Mouse (Mus musculus) kidney, postnatal 0 days (tissue): ENCODE results near the gene Fndc3b. TPM values are rescaled to one million over a fixed set of nuclear protein-coding genes. Genes with fewer than 3 reads are reported as not detected.

ENCODE experiments used
- ATAC-seq: fragments of 200-750 bp; cut with Nextera tagmentation; replicated peaks from 2 replicates; pipeline ENCODE4 v1.8.0; 2017; ENCODE audit warnings: low read depth, moderate number of reproducible peaks, moderate TSS enrichment, moderate library complexity; ENCODE audit not compliant: low FRiP score
- DNase-seq: peaks from one replicate; pipeline ENCODE4 v3.0.0-alpha.2; 2016; ENCODE audit warnings: low spot score
- H3K27ac ChIP-seq: fragments of 300-500 bp; sonication (generic); 2 replicates; pipeline ENCODE4 v1.5.1; 2014; ENCODE audit warnings: mild to moderate bottlenecking
- H3K27me3 ChIP-seq: fragments of 300-500 bp; sonication (generic); 2 replicates; pipeline ENCODE4 v1.6.1; 2014; ENCODE audit warnings: low read length, mixed read lengths; ENCODE audit not compliant: insufficient read depth
- H3K36me3 ChIP-seq: fragments of 300-500 bp; sonication (generic); 2 replicates; pipeline ENCODE4 v1.6.1; 2014; ENCODE audit warnings: low read length, mixed read lengths; ENCODE audit not compliant: insufficient read depth
- H3K4me1 ChIP-seq: fragments of 300-500 bp; sonication (generic); replicated peaks from 2 replicates; pipeline ENCODE4 v1.6.1; 2014; ENCODE audit warnings: antibody characterized with exemption, low read length, mixed read lengths; ENCODE audit not compliant: insufficient read depth
- H3K4me2 ChIP-seq: fragments of 300-500 bp; sonication (generic); 2 replicates; pipeline ENCODE4 v1.6.1; 2014; ENCODE audit warnings: mild to moderate bottlenecking, low read length, moderate library complexity, mixed read lengths
- H3K4me3 ChIP-seq: fragments of 300-500 bp; sonication (generic); replicated peaks from 2 replicates; pipeline ENCODE4 v1.5.1; 2014; ENCODE audit warnings: low read depth, low read length
- H3K9ac ChIP-seq: fragments of 300-500 bp; sonication (generic); 2 replicates; pipeline ENCODE4 v1.6.1; 2014; ENCODE audit warnings: low read depth, low read length
- H3K9me3 ChIP-seq: fragments of 300-500 bp; sonication (generic); replicated peaks from 2 replicates; pipeline ENCODE4 v1.6.1; 2016; ENCODE audit warnings: low read length, inconsistent platforms, mixed read lengths
- CTCF ChIP-seq: IDR thresholded peaks from 2 replicates; pipeline ENCODE4 v1.5.1; 2016; ENCODE audit warnings: antibody characterized with exemption, low read depth, mild to moderate bottlenecking, moderate library complexity
- WGBS: fragments of 180-500 bp; shearing (Covaris S2); extraction: QIAGEN DNeasy Blood & Tissue Kit; methylation state at CpG from one replicate; pipeline ENCODE4 v1.1.7; 2014; 5-methylcytosine and 5-hydroxymethylcytosine counted together
- polyA plus RNA-seq: library from polyadenylated mRNA; unstranded; fragments of >200 nt; fragmentation: Nextera tagmentation; extraction: Ambion mirVana; gene quantifications from 2 replicates; pipeline ENCODE4 v1.2.1, GENCODE M21; 2015

The Fndc3b gene
- polyA plus RNA-seq, 1 experiment from 2014 or later = 23.1 TPM

- no peak for ATAC-seq
- Histone ChIP-seq H3K4me1 (peaks cover 9% of the 10 kb centered on the region), H3K27me3 (no peaks in the 10 kb centered on the region), H3K27ac (no peak overlapping the region), H3K4me2 (no peak overlapping the region), H3K9me3 (no peaks in the 10 kb centered on the region), H3K4me3 (no peak overlapping the region), H3K9ac (no peak overlapping the region), H3K36me3 (0 out of 2 replicates have a peak, but pooled peaks cover 9% of the 10 kb centered on the region)
- WGBS = 65% methylated on average over 4 of the region's 4 CpGs
- TF ChIP-seq CTCF = no peak
- peak; percentile 25 for DNase-seq
Measured at GRCm38 (mm10) chr3:27622451-27622850, 88.7 kb downstream of the Fndc3b start.

GRCm38 (mm10) chr3:27621176-27621575, 89.9 kb downstream of the Fndc3b start:
- no peak for ATAC-seq
- no peak for TF ChIP-seq CTCF
- 41% methylated on average over 4 of the region's 4 CpGs for WGBS

GRCm38 (mm10) chr3:27617733-27618132, 93.4 kb downstream of the Fndc3b start:
- Histone ChIP-seq H3K4me2 (no peak overlapping the region), H3K4me1 (peaks cover 17% of the 10 kb centered on the region; the same call in 1 of the 2 replicates), H3K27me3 (no peaks in the 10 kb centered on the region), H3K36me3 (0 out of 2 replicates have a peak, but pooled peaks cover 9% of the 10 kb centered on the region), H3K9me3 (no peaks in the 10 kb centered on the region), H3K27ac (peak overlapping the region; percentile 36; the same call in 1 of the 2 replicates), H3K4me3 (no peak overlapping the region), H3K9ac (no peak overlapping the region)
- no peak for TF ChIP-seq CTCF
- ATAC-seq (no peak), DNase-seq (no peak)
- WGBS = 67% methylated on average over 9 of the region's 9 CpGs

More at GRCm38 (mm10) chr3:27621176-27621575, 89.9 kb downstream of the Fndc3b start:
- Histone ChIP-seq H3K4me1 (peaks cover 20% of the 10 kb centered on the region), H3K27me3 (no peaks in the 10 kb centered on the region), H3K4me3 (no peak overlapping the region), H3K27ac (no peak overlapping the region), H3K9me3 (no peaks in the 10 kb centered on the region), H3K4me2 (no peak overlapping the region), H3K9ac (no peak overlapping the region), H3K36me3 (0 out of 2 replicates have a peak, but pooled peaks cover 9% of the 10 kb centered on the region)
- DNase-seq = peak; percentile 30

GRCm38 (mm10) chr3:27617237-27617499, 93.9 kb downstream of the Fndc3b start:
- Histone ChIP-seq H3K4me3 (no peak overlapping the region), H3K9ac (no peak overlapping the region), H3K27ac (peak overlapping the region; percentile 36; the same call in 1 of the 2 replicates), H3K36me3 (0 out of 2 replicates have a peak, but pooled peaks cover 9% of the 10 kb centered on the region), H3K4me2 (0 out of 2 replicates have a peak overlapping the region, but pooled peaks have one; percentile 13), H3K27me3 (no peaks in the 10 kb centered on the region), H3K4me1 (peaks cover 21% of the 10 kb centered on the region), H3K9me3 (no peaks in the 10 kb centered on the region)
- TF ChIP-seq CTCF = no peak
- ATAC-seq (no peak), DNase-seq (no peak)
- WGBS = 81% methylated on average over 1 of the region's 1 CpGs

- Histone ChIP-seq H3K4me1 (peaks cover 22% of the 10 kb centered on the region), H3K27ac (peak overlapping the region; percentile 32), H3K4me3 (no peak overlapping the region), H3K36me3 (0 out of 2 replicates have a peak, but pooled peaks cover 9% of the 10 kb centered on the region), H3K9ac (no peak overlapping the region), H3K4me2 (0 out of 2 replicates have a peak overlapping the region, but pooled peaks have one; percentile 13), H3K9me3 (no peaks in the 10 kb centered on the region), H3K27me3 (no peaks in the 10 kb centered on the region)
- no peak for ATAC-seq
- TF ChIP-seq CTCF = no peak
- DNase-seq = peak; percentile 37
- WGBS = 39% methylated on average over 19 of the region's 19 CpGs
Measured at GRCm38 (mm10) chr3:27616421-27617236, 94.5 kb downstream of the Fndc3b start.

- TF ChIP-seq CTCF = no peak
- no peak overlapping the region for H3K9ac ChIP-seq
- H3K4me3 ChIP-seq = no peak overlapping the region
- H3K4me1 ChIP-seq = peaks cover 32% of the 10 kb centered on the region
- no peak for DNase-seq
- no peaks in the 10 kb centered on the region for H3K9me3 ChIP-seq
- ATAC-seq = no peak
- H3K4me2 ChIP-seq = no peak overlapping the region
- WGBS = 72% methylated on average over 8 of the region's 8 CpGs
- H3K27me3 ChIP-seq = no peaks in the 10 kb centered on the region
- H3K27ac ChIP-seq = peak overlapping the region; percentile 2; the same call in 1 of the 2 replicates
- 0 out of 2 replicates have a peak, but pooled peaks cover 9% of the 10 kb centered on the region for H3K36me3 ChIP-seq
Measured at GRCm38 (mm10) chr3:27615479-27615878, 95.6 kb downstream of the Fndc3b start.
